Mouse (Mus musculus): ENCODE data around the gene Dusp2.
A peak's percentile ranks its signal among the peaks of the same experiment; 100 is the strongest.

The Dusp2 gene

DNA sequence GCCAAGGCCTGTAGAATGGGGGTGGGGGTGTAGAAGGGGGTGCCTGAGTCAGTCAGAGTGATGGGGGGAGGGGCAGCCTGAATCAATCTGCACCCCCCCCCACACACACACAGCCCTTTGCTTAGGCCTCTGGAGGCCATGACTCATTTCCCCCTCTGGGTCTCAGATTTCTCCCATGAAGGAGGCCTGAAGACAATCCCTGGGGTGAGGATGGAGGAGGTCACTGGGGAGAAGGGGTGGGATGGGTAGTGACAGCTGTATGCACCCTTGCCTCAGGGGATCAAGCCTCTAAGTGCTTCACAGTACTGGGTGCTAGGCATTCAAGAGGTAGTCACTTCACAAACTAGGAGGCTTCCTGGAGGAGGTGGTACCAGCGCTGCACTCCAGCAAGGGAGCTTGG is 12.3 kb upstream of the Dusp2 start:
- peak; percentile 51 for DNase-seq (ENCODE audit: low read depth, low spot score)

DNA sequence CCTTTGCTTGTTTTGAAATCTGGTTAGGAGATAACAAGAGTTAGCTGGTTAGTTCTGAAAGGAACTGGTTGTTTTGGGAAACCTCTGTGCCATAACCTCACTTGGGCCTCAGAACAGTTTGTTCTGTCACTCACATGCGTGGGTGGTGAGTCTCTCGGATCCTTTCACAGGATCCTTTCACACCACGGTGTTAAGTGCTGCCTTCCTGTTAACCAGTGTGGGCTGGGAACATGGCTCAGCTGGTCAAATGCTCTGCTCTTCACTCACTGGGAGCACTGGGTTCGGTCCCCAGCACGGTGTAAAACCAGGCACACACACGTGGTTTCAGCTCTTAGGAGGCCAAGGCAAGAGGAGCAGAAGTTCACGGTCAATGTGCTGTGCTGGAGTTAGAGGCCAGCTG is 11.5 kb upstream of the Dusp2 start:
- peak; percentile 72 for DNase-seq (ENCODE audit: low read depth, low spot score)

DNA sequence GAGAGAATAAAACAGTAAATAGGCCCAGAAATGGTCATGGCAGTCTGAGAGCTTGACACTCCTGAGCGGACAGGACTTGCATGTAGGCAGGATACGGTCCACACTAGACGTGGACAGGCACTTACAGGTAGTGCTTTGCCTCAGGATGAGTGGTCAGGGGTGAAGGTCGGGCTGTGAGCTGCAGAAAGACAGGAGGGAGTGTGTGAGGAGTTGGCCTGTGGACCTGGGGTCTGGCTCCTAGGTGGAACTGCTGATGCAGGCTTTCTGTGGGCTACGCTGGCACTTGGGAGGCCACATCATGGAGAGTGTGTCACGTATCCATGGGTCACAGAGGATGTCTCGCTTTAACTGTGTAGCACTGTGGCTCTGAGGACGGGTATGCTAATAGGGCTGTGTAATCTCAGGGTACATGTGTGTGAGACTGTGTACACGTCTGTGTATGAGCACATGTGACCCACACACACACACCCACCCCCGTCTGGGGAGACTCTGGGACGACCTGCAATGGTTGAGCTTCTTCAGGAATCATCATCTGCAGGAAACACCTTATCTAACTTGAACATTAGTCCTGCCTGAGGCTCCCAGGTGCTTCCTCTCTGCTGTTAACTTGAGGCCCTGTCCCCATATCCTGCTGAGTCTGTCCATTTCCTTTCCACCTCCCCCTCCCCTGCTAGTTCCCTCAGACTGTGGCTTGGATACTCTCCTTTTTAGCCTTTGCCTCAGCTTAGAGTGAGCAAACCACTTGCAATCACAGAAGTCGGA is 7.7 kb upstream of the Dusp2 start:
- peak; percentile 48 for DNase-seq (ENCODE audit: low read depth, low spot score)

DNA sequence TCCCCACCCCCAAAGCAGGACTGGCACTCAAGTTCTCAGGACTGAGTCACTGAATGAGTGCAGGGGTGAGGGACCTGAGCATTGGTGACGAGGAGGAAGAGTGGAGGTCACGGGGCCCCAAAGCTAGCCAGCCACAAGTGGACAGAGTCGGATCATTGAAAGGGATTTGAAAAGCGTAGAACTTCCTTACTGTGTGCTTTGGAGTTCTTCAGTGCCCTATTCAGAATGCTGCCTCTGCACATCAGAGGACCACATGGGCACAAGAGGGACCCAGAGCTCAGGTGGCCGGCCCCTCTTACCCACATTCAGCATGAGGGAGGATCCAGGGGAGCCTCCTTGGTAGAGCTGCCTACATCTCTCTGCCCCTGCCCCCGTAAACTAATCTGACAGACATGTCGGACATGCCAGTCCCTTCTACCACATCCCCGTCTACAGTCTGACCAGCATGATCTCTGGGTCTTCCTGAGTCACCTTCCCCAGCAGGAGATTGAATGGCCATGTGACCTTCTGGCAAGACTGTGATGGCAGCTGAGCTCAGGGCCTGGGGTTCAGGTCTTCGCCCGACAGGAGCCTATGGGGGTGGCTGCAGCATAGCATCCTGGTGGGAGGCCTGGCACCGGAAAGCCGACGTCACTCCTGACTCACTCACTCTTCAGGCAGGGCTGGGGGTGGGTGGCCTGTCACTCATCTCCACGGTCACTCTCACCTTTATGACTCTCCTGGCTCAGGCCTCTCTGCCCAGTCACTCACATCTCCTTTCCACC is 3.0 kb upstream of the Dusp2 start:
- DNase-seq (ENCODE audit: low read depth, low spot score): peak; percentile 82

DNA sequence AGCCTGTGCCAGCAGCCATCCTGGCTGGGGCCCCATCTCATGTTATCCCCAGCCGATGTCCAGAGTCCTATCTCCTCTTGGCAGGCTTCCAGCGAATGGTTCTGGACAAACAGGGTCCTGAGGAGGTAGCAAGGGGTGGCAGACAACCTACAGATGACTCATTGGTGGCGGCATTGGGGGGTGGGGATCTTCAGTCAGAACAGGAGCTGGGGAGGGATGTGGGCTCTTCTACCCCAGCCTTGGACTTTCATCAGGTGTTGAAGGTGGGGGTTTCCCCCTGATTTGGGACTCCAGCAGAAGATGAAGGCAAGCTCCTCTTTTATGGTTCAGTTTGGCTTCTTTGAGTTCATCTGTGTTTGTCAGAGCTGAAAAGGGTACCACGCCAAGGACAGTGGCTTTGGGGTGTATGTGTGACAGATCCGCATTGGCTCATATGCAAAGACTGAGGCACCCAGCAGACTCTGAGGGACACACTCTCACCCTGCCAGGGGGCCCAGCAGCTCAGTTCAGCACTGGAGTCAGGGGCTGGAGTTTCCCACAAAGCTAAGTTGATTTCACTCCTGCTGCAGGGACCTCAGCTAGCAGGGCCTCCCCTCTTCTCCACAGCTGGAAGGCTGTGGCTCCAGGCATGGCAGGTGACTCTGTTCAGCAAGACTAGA is 1.9 kb upstream of the Dusp2 start:
- peak; percentile 86 for DNase-seq (ENCODE audit: low read depth, low spot score)

DNA sequence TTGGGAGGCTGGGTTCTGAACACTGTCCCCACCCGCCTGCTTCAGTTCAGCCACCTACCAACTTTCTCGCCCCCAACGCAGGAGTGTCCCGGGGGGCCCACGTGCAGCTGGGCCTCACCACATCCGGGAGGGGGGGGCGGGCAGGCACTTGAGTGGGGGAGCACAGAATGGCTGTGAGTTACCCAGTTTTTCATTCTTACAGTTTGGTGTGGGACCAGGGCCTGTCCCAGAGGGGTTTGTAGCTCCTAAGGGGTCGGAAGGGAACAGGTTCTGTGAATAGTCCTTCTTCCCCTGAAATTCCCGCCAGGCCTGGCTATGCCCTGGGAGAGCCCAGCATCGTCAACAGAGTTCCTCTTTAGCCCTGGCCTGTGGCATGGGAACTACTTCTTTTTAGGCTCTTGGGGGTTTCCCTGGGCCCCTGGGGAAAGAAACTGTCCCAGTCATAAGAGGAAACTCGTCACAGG is 849 bp upstream of the Dusp2 start:
- peak; percentile 87 for DNase-seq (ENCODE audit: low read depth, low spot score)

DNA sequence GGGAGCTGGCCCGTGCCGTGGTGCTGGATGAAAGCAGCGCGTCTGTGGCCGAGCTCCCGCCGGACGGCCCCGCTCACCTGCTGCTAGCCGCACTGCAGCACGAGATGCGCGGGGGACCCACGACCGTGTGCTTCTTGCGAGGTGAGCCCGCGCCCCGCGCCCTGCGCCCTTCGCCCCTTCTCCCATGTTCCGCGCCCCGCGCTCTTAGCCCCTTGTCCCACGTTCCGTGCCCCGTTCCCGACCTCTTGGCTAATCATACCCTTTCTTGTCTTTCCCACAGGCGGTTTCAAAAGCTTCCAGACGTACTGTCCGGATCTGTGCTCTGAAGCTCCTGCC is 506 bp downstream of the Dusp2 start:
- DNase-seq (ENCODE audit: low read depth, low spot score): no peak

DNA sequence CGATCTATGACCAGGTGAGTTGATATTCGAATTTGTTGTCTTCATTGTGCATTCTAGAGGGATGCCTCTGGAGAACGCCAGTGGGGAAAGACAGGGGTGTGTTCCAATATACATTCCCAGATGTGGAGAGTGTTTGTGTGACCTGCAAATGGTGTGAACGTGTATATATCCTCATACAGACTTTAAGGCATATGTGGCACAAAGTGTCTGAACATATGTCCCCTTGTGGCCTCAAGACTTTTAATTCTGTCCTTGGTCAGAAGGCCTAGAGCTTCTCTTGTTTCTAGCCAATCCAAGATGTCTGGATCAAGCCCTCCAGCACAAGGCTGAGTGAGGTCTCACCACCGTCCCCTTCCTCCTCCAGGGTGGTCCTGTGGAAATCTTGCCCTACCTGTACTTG is 926 bp downstream of the Dusp2 start:
- DNase-seq (ENCODE audit: low read depth, low spot score): peak; percentile 36

DNA sequence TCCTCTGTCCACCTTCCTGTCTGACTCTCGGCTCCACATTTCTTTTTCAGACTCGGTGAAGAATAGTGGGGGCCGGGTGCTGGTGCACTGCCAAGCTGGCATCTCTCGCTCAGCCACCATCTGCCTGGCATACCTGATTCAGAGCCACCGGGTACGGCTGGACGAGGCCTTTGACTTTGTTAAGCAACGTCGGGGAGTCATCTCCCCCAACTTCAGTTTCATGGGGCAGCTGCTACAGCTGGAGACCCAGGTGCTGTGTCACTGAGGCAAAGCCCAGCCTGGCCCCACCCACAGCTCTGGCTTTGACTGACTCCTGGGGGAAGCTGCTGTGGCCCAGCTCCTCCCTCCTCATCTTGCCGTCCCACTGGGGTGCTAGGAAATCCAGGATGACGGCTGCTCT is 1.6 kb downstream of the Dusp2 start:
- DNase-seq (ENCODE audit: low read depth, low spot score): peak; percentile 64

DNA sequence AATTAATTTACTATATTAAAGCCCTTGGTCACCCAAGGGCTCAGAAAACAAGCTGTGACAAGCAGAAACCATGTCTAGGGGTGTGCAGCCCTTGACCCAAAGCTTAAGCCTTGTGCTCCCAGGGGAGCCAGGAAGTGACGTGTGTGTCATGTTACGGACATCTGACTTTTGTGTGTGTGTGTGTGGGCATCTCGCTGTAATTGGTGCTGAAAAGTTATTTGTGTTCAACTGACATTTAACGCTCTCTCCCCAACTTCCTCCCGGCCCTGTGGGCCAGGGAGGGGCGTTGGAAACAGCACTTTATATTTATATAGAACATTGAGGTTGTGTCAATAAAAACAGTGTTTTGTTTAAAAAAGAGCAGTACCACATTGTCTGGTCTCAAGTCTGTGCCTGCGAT is 2.1 kb downstream of the Dusp2 start:
- DNase-seq (ENCODE audit: low read depth, low spot score): peak; percentile 70

DNA sequence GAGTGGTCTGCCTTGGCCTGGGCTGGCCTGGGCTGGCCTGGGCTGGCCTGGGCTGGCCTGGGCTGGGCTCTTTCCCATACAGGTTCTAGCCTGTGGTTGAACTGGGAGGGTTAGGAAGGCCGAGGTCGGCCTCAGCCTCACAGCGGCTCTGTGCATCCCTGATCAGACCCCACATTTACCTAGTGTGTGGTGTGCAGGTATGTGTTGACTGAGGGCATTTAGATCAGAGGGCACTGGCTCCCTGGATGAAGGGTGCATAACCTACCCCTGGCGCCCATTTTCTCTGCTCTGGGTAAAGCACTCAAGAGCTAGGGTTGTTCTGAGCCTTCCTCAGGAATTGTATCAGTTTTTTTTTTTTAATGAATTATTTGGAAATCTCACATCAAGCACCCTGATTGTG is 2.5 kb downstream of the Dusp2 start, which contains the start of gene Astl:
Astl (plus strand) TSS at position 224 of the 400 bp plus-strand sequence.
- peak; percentile 51 for DNase-seq (ENCODE audit: low read depth, low spot score)

DNA sequence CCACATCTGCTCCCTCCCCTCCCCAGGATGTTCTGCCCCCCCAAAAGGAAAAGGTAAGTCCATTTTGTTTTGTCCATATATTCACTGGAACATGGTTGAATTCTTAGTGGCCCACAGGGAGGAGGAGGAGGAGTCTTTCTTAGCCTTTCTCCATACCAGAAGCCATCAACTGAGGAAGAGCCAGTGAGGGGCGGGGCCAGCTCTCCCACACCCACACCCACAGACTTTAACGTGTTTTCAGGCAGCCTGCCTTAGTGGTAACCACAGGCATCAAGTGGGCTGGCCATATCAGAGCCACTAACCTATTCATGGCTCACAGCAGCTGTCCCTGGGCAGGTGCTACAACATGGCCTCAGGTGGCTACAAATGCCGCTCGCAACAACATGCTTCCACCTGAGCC is 2.9 kb downstream of the Dusp2 start:
- peak; percentile 86 for DNase-seq (ENCODE audit: low read depth, low spot score)

DNA sequence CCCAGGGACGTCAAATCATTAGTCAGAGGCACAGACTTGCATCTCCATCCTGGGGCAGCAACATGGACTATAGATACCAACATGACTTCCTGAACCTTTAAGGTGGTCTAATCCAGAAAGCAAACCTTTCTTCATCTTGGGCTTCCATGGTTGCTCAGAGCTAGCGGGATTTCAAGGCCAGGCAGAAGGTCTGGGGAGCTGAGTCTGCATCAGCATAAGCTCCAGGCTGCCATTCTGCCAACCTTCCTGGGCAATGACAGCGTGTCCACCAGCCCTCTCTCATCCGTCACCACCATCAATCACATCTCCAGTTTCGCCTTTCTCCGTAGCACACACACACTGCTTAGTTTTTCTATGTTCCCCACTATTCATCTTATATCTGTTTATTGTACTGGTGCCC is 3.3 kb downstream of the Dusp2 start:
- DNase-seq (ENCODE audit: low read depth, low spot score): no peak

DNA sequence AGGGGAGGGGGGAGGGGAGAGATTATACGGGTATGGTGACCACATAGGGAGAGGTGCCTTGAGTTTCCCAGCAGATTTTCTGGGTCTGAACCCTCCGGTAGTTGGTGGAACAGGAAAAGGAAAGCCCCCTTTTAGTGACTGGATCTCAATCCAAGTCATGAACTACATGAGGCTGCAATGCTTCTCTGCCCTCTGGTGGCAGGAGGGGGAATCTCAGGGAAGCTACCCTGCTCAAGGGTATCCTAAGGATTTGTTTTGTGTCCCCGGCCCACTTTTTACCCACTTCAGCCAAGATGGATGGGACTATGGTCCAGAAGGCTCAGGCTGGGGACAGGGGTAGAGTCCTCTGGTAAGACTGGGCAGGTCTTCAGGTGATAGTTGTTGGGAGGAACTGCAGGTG is 5.2 kb downstream of the Dusp2 start:
- DNase-seq (ENCODE audit: low read depth, low spot score): peak; percentile 75

DNA sequence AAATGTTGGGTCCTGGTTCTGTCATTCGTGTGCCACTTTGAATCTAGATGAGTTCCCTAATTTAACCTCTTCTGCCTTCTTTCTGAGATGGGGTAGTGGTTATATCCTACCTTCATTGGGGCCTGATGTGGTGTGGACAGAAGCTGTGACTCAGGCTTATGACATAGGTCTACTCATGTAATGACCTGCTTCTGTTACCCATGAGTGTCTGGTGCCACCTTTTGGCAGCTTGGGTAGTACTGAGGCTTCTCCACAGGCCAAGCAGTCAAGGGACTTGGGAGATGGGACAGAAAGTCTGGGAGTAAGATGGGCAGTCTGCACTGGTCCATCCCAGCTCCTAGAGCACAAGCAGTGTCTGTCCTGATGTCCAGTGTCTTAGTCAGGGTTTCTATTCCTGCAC is 10.4 kb downstream of the Dusp2 start:
- DNase-seq (ENCODE audit: low read depth, low spot score): peak; percentile 44

DNA sequence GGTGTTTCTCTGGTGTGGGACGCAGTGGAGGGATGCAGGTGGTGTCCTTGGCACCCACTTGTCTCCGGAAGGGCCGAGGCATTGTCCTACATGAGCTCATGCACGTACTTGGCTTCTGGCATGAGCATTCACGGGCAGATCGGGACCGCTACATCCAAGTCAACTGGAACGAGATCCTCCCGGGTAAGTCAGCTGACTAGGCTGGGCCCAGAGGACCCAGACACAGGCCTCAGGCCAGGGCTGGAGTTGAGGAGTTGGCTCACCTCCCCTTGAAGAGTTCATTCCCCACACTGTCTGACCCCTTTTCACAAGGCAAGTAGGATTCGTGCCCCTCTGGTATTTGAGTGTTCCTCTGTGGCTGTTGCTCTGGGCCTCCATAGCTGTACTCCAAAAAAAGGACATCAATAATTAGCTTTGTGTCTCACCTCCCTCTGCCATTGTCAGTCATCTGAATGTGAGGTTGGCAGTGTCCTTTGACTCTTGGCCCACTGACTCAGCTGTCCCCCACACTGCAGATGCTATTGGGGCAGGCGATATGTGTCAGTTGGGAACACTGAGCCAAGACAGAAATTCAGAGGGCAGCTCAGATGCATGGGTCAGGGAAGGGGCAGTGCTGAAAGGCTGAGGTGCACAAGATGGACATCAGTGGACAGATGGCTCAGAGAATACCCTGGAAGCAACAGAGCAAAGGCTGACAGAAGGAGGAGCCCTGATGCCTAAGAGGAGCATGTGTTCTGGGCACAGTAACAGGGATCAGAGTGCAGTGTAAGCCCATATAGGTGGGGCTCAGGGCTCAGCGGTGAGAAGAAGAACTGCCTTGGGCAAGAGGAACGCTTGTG is 11.4 kb downstream of the Dusp2 start:
- no peak for DNase-seq (ENCODE audit: low read depth, low spot score)

DNA sequence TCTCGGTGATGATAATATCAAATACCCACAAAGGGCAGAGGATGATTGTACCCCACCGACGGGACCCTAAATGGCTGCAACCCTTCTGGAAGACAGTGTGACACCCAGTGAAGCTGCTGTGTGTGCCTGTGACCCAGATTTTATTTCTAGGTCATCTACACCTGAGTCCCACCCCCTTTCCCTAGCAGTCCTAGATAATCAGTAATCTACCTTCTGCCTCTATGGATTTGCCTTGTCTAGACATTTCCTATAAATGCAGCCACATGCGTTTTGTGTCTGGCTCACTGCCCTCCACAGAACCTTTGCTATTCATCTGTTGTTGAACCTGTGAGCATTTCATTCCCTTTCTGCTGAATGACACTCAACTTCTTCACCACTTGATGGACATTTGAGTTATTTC is 17.9 kb downstream of the Dusp2 start:
- DNase-seq (ENCODE audit: low read depth, low spot score): no peak

DNA sequence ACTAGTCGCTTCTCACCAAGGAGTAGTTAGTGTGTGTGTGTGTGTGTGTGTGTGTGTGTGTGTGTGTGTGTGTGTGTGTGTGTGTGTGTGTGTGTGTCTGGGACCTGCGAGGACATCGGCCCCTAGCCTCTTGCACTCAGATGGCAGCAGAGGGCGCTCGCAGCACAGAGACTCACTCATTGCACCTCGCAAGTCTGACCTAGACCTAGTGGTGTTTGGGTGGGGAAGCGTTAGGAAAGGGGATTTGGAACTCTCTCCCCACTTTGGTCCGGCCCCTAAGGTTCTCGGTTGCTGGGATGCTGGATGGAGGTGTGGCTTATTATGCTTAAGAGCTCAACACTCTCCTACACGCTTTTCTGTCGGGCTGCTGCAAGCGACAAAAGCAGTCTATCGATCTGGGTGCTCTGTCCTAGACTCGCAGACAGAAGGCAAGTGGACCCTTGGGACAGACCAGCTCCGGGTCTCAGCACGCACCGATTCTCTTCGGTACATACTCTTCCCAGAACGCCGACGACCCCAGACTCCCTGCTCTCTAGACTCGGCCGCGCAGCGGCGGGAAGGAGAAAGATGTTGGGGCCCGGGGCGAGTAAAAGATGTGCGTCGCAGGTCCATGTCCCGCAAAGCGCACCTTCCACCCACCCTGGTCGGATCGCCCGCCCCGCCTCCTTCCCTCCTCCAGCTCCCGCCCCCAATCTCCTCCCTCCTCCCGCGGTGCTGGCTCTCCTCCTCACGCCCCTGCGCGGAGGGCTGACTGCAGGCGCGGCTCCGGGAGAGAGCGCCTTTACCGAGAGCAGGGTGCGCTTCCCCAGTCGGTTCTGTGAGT is 26.7 kb downstream of the Dusp2 start, which contains the start of gene Adra2b:
Adra2b (plus strand) TSS at position 750 of the 823 bp plus-strand sequence.
- DNase-seq (ENCODE audit: low read depth, low spot score): peak; percentile 75

DNA sequence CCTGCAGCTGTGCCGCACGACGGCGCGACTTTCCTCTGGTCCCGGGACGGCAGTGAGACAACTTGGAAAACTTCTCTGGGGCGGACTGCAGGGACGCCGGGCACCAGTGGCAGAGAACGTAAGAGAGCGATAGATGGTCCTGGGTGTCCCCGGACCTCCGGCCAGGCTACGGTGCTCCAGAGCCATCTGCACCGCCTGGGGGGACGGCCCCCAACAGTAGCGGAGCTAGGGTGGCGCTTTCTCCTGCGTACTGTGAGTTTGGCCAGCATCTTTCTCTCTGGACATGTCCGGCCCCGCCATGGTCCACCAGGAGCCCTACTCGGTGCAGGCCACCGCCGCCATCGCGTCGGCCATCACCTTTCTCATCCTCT is 27.3 kb downstream of the Dusp2 start:
- DNase-seq (ENCODE audit: low read depth, low spot score): no peak

DNA sequence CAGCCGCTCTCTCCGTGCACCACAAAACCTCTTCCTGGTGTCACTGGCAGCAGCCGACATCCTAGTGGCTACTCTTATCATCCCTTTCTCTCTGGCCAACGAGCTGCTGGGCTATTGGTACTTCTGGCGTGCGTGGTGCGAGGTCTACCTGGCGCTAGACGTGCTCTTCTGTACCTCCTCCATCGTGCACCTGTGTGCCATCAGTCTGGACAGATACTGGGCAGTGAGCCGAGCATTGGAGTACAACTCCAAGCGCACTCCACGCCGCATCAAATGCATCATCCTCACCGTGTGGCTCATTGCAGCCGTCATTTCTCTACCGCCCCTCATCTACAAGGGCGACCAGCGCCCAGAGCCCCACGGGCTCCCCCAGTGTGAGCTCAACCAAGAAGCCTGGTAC is 27.7 kb downstream of the Dusp2 start:
- DNase-seq (ENCODE audit: low read depth, low spot score): no peak

DNA sequence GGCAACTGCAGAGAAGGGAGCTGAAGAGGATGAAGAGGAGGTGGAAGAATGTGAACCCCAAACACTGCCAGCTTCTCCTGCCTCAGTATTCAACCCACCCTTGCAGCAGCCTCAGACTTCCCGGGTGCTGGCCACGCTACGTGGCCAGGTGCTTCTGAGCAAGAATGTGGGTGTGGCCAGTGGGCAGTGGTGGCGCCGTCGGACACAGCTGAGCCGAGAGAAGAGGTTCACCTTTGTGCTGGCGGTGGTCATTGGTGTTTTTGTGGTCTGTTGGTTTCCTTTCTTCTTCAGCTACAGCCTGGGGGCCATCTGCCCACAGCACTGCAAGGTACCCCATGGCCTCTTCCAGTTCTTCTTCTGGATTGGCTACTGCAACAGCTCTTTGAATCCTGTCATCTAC is 28.5 kb downstream of the Dusp2 start:
- DNase-seq (ENCODE audit: low read depth, low spot score): no peak

Measured in CD4-positive helper T cell, adult 2 months (primary cell).